Mouse (Mus musculus) kidney, postnatal 10 days (tissue): ENCODE results near the gene Apln.

Experiments
- DNase-seq: peaks from one replicate; pipeline ENCODE4 v3.0.0; 2021; ENCODE audit warnings: mixed read lengths

The Apln gene

DNA sequence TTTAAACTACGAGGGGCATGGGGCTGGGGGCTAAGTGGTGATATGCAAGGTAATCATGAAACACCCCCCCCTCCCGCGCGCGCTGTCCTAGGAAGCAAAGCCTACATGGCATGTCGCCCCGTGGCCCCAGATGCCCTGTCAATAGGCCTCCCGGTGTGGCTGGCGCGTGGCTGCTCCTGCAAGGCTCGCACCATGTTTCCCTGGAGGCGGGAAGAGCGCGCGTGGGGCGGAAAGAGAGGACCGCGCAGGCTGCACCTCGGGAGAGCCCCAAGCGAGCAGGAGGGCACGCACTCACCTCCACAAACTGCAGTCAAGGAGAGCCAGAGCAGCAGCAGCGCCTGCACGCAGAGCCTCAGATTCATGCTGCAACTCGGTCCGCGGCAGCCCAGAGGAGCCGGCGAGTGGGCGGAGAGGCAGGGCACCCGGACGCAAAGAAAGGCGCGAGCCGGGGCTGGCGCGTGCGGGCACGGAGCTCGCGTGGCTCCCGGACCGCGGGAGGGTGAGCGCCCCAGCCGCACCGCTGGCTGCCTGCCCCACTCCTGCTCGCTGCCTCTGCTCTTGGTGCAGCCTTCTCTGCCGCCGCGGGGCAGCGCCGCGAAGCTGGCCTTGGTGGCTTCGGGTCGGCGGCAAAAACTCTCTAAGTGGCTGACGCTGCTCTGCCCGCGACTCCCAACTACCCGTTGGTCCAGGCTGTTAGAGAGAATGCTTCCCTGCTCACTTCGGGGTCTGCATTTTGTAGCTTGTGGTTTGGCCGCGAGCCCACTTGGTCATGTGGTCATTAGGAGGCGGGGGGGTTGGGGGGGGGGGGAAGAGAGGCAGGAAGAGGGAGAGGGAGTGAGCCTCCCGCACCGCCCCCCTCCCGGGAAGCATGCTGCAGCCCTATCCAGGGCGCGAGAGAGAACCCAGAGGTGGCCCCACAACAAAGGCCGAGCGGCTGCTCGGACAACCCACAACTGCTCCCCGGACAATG, at the start of gene Apln:
Gene Apln (minus strand): TSS at position 710 of the 970 bp plus-strand sequence.
- DNase-seq = peak; percentile 76

DNA sequence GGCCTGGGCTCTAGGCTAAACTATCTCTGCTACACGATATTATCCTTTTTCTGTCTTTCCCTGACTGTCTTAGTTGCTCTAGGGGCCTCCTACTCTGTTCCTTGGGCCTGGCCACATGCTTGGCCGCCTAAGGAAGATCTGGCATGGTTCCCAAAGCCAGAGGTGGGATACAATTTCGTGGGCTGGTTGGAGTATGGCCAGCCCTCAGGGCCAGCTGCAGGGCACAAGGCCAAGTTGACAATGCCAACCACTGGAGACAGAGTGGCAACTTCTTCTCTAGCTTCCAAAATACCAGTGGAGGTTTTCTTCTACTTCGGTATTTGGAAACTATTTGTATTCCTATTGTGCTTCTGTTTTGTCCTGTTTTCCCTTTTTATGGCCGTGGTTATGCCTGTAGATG, 47.7 kb upstream of the Apln start:
- no peak for DNase-seq

DNA sequence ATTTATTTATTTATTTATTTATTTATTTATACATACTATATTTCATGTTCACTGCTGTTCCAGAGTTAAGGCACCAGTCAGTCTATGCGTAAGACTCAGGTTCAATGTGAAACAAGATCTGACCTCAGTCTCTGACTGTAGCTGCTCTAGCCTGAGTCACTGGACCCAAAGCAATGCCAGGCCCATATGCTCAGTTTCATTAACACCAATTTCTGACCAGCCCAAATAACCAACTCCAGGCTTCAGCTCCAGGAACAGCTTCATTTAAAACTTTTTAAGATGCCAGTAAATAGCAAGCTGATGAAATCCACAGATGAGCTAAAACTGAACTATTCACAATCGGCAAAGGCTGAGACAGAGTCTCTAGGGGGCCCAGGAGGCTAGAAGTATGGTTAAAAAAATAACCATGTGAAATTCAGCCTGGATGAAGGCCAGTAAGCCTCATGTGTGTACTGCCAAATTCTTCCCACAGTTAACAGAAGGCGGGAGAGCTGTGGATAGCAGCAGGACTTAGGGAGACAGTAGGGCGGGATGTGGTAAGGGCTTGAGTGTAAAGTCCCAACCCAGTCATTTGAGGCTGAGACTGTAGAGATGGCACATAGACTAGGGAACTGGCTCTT, 42.3 kb upstream of the Apln start:
- no peak for DNase-seq

DNA sequence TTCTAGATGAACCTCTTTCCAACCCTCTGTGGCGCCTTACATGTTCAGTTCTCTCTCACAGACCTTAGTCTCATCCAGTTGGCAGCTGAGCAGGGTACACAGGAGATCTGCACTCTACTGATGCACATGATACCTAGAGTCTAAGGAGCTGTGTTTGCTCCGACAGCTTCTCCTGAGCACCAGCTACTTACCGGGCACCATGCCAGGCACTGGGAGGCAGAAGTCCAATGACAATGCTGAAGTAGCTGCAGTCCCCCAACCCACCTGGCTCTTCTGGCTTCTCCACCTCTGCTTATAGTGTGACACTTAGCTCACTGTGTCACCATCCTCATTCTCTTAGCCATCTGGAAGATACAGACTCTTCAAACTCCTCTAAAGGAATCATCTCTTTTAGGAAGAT, 40.0 kb upstream of the Apln start:
- DNase-seq = peak; percentile 16

DNA sequence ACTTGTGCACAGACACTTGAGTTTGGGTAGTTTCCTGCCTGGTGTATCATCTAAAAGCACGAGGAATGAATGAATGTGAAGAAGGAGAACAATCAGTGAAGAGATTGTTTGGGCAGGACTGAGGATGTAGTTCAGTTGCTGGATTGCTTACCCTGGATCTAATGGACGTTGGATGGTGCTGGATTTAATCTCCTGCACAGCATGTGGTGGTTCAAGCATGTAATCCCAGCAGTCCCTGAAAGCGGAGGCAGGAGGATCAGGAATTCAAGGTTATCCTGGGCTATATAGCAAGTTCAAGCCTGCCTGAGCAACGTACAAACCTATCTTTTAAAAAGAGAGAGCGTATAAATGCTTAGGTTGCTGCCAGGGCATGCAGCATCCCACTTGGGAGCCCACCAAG, 37.7 kb upstream of the Apln start:
- no peak for DNase-seq

DNA sequence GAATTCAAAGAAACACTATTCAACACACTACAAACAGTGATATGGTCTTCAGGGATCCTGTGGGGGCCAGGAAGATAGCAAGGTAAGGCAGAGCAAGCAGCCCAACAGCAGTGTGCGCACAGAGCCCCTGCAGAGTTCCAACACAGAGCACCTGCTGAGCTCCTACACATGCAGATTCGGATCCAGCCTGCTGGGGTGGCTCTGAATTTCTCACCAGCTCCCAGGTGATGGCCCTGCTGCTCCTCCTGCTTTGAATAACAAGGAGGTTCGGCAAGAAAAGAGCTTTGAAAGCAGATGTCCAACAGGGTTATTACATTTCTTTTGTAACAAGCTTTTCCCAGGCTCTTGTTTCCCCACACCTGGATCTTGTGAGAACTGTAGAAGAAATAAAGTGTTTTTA, 37.3 kb upstream of the Apln start:
- DNase-seq = no peak

DNA sequence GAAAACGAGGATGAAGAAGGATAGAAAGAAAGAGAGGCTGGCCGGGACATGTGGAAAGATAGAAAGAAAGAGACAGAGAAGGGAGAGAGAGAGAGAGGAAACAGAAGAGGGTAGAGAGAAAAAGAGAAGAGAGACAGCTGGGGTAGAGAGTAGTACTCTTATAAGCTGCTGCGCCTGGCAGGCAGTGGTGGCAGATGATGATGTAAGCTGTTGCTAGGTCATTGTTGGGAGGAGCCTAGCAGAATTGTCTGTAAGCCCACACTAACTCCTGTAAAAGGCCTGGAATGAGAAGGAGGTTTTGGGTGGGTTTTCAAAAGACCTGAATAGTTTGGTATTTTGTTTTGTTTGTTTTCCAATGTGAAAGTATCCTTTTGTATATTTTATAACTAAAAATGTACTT, 32.2 kb upstream of the Apln start:
- DNase-seq = no peak

DNA sequence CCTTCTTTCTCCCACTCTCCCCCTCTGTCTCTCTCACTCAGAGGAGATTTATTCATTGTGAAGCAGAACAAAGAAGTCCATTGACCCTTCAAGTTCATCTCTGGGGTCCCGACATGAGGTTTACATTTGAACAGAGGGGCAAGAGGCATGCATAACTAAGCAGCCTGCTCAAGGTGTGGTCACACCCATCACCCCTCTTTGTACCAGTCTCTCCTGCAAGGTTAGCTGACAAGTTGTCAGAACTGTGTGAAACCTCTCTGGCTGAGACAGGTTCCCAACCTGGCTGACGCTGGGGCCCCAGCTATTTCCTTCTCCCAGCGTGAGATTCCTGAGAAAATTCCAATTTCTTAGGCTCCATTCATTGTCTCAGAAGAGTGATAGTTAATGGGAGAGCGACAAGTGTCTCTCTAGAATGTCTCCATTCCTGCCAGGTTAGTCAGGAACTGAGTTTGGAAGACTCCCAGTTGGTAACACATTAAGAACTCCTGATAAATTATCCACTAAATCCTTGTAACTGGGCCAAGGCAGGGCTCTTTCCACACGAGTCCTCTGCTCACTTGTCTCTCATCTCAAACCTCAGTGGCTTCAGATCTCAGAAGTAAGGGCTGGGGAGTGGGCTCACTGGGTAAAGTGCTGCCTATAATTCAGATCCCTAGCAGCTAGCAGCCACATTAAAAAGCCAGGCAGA, 29.7 kb upstream of the Apln start:
- peak; percentile 4 for DNase-seq

DNA sequence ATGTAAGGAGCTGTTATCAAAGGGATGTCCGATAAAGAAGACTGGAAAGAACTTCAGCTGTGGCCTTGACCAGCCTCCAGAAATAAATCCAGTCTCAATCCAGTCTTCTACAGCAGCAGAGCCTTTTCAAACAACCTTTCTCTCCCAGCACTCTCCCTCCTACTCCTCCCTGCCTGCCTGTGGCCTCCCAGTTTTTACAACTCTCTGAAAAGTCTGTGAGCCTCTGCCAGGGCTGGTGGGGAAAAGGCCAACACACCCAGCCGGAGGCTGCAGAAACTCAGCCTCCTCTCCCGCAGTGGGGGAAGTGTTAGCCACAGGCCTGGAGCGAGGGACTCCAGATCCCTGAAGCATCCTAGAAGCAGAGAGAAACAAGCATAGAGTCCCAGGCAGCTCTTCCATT, 27.8 kb upstream of the Apln start:
- DNase-seq = no peak

DNA sequence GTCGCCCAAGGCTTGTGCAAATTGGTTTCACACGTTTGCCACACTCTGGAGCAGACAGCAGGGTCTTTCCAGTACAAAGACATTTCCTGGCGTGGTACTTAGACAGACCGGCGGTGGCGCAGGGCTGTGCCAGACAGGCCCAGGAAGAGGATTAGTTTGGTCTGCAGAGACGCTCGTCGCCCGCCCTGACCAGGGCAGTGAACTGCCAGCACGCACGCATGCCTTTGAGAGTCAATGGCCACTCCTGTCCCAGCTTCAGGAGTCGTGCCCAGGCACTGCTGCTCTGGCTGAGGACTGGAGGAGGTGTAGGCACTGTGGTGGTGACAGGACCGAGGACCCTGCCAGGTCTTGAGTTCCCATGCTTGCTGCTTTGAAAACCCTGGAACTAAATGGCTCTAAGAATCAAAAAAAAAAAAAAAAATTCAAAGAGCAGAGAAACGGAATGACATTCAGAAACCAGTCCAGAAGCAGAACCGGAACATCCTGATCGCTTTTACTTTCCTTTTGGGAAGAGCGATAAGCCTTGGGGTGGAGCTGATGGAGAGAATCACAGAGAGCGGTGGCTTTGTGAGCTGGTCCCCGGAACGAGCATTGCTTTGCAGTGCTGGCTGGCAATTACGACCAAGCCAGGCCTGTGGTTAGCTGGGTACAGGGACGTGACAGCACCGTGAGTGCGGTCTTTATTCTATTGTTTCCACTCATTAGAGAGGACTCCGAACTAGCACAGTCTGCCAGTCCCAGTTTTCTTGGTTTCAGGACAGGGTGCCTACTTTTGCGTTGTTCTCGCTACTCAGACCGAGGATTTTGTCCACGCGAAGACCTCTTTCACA, 19.7 kb upstream of the Apln start:
- peak; percentile 52 for DNase-seq

DNA sequence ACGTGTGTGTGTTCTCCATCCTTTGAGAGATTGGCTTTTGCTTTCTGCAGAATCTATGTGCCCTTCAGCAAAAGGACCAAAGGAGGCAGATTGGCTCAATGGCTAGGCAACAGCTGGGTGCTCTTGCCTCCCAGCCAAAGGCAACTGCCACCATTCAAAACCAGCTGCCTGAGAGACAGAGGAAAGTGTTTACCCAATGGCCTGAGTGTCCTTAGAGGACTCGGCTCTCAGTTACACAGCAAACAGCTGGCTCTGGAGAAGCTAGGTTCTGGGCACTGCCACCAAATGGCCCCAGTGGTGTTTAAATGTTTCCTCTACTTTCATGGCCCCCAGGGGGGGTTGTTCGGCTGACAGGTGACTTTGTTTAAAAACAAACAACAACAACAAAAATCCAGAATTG, 19.1 kb upstream of the Apln start:
- DNase-seq = no peak

DNA sequence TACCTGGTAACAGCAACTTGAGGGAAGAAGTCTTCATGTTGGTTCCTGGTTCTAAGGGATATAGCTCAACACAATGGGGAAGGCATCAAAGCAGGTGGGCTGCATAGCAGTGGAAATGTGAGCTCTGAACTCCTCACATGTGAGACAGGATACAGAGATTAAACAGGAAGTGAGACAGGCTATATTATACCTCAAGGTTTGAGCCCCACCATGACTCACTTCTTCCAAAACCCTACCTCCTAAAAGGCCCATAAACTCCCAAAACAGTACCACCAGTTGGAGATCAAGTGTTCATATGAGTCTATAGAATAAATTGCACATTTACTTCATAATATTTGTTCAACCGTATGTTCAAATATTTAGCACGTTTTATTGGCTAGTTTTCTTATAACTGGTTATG, 11.7 kb upstream of the Apln start:
- no peak for DNase-seq

DNA sequence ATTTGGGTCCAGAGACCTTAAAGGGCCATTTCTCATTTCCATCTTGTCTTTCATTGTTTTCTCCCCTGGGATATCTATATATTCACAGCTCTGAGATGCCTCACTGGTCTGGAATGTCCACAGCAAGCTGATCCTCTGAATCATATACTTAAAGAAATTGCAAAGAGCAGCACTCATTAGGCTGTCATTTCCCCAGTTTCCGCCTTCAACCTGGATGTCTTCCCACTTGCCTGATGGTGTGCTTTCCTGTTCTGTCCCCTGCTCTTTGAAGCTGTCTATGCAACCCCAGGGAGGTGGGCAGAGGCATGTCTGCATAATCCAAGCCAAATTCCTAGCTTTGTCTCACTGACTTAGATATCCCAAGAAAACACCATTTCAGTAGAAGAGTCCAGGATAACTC, 9.6 kb upstream of the Apln start:
- no peak for DNase-seq

DNA sequence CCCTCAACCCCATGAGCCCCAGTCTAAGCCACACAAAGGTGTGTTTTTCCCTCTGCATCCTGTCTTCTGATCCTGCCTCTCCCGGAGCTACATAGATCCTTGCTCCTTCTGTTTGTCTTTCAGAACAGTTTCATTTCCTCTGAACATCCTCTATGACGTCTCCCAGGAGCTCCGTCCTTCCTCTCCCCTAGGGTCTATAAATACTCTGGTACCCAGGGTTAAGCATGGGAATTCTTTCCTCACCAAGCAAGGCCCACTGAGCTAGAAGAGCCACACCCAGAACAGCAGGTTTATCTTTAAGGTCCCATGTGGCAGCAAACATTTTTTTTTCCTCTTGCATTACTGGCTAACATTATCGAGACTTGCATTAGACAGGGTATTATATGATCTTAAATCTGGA, 8.1 kb upstream of the Apln start:
- DNase-seq = no peak

DNA sequence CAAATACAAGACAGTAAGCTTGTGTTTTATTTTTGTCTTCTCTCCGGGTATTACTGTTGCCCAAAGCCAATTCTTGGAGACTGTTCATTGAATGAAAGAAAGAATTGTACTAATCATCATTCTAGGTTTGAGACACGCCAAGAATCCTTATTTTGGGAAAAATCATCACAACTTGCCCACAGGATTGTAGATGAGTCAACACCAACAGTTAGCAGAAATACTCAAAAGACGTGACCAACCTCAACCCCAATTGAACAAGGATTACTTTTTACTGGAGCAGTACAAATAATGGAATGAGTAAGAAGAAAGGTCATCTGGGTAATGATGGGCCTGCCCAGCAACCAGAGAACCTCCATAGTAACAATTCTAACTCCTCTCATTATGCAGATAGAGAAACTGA, 5.7 kb upstream of the Apln start:
- DNase-seq = no peak

DNA sequence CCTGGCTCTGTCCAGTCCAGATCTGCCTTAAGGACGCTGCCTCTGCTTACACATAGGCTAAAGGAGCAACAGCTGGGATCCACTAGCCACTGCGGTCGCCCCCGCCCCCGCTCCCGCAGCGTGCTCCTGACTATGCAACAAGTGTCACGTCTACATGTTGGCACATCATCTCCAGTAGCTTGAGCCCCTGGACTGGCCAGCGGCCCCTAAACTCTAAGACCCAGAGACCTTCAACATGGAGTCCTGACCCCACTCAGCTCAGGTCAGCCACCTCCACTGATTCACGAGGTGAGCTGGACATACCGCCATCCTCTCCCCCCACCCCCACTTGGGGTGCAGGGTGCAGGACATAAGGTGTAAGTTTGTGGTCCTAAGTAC, 898 bp downstream of the Apln start:
- peak; percentile 18 for DNase-seq

DNA sequence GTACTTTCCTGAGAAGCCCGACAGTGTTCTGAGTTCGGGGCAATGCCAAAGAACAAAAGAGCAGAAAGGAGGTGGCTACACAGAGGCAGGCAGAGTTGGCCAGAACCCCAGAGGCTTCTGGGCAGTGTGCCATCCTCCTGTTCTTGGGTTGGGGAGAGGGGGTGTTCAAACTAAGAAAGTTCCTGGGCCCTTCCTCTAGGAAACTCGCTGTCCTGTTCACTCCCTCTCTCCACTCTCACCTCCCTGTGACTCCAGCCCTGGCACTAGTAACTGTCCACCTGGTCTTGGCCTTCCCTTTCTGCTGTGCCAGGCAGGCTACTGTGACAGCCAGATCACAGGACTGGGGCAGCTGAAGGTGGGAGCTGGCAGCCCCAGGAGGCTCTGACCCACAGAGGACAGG, 1.6 kb downstream of the Apln start:
- peak; percentile 48 for DNase-seq

DNA sequence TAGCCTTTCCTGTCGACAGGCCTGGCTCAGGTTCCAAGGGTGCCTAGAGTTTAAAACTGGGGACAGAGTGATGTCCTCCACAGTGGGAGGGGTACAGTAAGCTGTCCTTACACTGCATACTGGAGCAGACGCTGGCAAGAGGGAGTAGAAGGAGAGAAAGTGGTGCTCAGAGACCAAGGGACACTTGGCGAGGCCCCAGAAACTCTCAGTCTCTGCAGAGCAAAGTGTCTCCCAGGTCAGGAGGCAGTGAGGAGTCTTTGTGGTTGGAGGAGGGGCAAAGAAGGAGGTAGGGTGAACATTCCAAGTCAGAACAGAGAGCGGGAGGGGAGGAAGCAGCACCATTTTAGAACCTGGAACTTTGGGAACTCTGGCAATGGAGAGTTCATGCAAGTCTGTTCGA, 2.8 kb downstream of the Apln start:
- DNase-seq = peak; percentile 53

DNA sequence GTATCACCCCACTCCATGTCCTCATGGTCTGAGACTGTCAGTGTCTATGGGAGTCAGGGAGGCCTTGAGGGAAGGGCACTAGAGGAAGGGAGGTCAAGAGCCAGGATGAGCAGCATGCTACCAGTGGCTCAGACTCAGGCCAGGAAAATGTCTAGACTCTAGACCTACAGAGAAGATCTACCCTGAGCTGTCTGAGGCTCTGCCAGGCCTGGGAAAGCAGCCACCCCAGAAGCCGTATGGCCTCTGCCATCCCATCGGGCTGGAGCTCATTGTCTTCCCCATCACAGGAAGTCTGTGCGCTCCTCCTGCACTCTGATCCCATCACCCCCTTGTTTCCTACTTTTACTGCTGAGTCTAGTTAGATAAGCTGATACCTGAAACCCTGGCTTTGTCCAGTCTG, 4.1 kb downstream of the Apln start:
- no peak for DNase-seq

DNA sequence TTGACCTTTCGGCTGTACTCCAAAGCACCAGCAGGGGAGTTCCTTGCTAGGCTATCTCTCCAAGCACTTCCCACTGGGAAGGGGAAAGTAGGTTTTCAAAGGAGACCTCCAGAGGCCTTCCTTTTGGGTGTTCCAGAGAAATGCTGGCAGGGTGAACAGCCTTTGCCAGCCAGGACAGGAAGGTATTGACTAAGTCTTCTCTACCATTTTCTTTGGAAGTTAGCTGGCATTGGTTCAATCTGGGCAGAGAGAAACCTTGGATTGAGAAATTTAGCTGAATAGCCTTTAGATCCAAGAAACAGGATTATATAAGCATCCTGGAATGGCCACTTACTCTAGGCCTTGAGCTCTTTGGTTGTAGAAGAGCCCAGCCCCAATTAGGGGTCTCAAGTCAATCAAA, 11.8 kb downstream of the Apln start:
- DNase-seq = no peak

DNA sequence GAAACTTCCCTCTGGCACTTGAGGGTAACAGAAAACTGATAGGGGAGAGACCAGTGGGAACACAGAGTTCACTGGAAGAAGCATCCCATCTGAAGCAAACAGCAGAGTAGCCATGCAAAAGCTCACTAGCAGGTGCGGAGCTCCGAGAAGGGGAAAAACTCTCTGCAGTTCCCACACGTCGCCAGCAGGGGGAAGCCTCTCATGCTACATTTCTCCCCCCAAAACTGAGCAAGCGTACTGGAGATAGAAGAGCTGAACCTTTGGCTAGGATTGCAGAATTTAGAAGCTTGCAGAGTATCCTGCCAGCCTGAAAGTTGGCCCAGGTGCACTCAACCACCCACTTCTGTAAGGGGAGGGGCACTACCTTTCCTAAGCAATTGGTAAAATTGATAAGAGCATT, 14.7 kb downstream of the Apln start:
- peak; percentile 81 for DNase-seq

DNA sequence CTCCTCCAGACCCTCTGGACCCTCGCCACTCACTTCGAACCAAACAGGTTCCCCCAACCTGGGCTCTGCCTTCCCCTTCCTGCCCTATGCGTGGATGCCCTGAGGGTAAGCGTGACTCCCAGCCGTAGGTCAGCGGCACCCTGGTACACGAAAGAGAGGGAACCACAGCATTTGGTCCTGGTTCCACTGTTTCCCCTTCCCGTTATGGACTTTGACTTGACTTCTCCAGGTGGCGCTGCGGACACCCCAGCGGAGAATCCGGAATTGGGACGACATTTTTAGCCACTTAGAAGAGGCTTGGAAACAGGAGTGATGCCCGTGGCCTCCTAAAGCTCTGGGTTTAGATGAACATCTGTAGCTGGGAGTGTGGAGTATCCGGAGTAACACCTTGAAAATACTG, 15.3 kb downstream of the Apln start:
- DNase-seq = no peak
